Mouse (Mus musculus): Measurements from ENCODE around the gene Abhd17a.

DNA sequence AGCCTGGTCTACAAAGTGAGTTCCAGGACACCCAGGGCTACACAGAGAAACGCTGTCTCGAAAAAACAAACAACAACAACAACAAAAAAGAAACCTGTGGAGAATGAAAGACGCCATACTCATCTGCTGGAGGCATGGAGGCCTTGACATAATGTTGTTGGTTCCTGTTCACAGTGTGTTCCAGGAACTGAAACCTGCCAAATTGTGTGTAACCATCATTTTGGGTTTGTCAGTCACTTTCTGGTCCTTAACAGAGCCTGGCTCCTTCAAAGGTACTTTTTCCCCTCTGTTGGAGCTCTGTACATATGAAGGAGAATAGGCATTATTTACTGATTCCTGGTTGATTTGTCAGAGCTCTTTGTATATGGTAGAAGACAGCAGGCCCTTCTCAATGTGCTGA lies 21.8 kb upstream of the Abhd17a start:
- TF ChIP-seq CTCF (IDR thresholded peaks at IDR 0.05; ENCODE audit: low read depth) (no peak), EP300 (IDR thresholded peaks at IDR 0.05; ENCODE audit: low read depth) (no peak)
